Mouse (Mus musculus): ENCODE data around the gene Hist1h2bl.
"Not testable (repeated sequence)": the region's sequence is repeated elsewhere in the genome, so short reads cannot be mapped to it uniquely, and the experiment has no call there.

Hist1h2bl gene

DNA sequence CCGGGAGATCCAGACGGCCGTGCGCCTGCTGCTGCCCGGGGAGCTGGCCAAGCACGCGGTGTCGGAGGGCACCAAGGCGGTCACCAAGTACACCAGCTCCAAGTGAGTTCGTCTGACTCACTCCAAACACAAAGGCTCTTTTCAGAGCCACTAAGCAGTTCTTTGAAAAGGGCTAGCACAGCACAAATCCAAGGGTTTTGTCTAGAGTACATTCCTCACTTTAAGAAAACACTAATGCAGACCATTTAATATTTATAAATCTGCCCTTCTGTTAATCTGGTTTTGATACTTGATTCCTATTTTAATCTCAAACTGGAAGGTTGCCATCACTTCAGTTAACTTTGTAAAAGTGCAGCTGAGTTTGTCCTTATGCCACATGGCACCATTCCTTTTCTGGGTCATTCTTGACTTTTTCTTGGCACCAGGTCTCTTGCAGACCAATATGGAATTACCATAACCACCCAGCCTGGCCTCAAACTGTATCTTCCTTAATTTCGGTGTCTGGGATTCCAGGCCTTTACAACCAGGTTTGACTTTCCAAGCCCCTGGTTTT is 6.5 kb upstream of the Hist1h2bl start:
- no peak for DNase-seq (ENCODE audit: low spot score)

DNA sequence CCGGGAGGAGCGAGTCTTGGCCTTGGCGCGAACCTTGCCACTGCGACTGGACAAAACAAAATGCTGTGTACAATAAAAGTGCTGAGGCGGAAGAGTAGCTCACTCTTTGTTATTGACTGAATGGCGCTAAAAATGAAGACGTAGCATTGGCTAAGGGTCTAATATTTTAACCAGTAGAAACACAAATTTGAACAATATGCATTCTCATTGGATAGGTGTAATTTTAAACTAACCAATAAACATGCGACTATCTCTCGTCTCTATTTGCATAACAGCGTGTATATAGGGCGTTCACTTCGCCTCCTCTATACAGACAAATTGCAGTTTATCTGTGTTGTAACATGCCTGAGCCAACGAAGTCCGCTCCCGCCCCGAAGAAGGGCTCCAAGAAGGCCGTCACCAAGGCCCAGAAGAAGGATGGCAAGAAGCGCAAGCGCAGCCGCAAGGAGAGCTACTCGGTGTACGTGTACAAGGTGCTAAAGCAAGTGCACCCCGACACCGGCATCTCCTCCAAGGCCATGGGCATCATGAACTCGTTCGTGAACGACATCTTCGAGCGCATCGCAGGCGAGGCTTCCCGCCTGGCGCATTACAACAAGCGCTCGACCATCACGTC is 5.9 kb upstream of the Hist1h2bl start, which contains the start of gene Hist1h2bm:
TSS of gene Hist1h2bm (plus strand) at position 288 of the 616 bp plus-strand sequence.
- DNase-seq (ENCODE audit: low spot score): peak; percentile 67

DNA sequence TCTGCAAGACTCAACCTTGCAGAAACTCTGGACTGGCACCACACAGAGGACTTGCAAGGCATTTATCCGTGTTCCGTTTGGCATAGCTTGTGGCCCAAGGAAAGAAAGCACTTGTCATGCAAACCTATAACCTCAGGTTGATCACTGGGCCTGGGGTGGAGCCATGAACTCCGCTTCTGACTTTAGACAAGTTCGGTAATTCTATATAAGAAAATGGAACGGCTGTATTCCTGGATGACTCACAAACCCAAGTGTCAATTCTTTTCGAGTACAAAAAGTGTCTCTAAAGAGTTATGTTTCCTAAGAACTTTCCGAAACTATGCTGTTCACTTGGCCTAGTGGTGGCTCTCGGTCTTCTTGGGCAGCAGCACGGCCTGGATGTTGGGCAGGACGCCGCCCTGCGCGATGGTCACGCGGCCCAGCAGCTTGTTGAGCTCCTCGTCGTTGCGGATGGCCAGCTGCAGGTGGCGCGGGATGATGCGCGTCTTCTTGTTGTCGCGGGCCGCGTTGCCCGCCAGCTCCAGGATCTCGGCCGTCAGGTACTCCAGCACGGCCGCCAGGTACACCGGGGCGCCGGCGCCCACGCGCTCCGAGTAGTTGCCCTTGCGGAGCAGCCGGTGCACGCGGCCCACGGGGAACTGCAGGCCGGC is 5.3 kb upstream of the Hist1h2bl start:
- DNase-seq (ENCODE audit: low spot score): not testable (repeated sequence)

DNA sequence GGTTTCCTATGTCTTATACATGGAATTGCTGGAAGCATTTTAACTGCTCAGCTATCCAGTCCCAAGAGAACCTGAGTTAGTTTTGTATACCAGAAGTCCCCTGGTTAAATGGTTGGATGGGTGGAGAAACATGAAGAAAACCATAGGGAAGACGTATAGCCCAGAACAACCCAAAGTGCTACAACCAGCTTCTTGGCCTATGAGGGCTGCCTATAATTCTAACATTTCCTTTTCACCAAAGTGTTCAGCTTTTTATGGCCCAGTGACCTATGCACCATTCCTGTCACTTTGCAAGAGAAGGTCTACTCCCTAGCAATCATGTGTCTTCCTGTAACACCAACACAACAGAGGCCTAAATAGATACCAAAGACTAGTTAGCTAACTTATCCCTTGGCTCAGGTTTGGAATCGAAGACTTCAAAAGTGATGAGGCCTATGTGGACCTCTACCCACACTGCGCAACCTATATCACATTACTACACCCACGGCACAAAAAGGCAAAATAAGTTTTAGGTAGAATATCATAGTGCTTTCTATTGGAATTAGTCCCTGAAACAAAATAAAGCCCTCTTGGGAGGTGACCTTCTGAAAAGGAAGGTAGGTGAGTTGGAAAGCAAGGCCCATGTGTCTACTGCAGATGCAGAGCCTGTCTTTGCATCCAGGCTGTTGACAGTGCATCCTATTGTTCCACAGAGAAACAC is 2.6 kb upstream of the Hist1h2bl start:
- DNase-seq (ENCODE audit: low spot score): no peak

DNA sequence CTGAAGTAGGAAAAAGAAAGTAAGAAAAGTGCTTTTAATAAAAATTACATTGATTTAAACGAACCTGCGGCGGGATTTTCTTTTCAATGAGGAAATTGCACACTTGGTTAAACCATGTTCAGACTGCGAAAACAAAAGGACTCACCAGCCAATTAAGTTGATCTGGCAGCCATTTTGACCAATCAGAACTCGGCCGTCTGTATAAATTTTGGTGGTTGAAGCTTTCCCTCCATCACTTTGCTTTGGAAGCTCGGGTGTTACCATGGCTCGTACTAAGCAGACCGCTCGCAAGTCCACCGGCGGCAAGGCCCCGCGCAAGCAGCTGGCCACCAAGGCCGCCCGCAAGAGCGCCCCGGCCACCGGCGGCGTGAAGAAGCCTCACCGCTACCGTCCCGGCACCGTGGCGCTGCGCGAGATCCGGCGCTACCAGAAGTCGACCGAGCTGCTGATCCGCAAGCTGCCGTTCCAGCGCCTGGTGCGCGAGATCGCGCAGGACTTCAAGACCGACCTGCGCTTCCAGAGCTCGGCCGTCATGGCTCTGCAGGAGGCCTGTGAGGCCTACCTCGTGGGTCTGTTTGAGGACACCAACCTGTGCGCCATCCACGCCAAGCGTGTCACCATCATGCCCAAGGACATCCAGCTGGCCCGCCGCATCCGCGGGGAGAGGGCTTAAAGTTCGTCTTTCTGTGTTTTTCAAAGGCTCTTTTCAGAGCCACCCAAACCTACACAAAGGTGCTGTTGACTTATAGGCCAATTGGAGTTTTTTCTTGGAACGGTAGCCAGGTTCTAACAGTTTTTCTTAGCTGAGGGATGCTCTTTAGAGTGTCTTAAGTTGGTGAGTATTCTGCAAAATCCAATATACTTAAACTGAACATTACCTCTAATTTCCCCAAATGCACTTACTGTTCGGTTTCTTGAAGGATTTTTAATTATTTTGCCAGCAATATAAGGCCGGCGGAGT is 1.7 kb upstream of the Hist1h2bl start, which contains the start of gene Hist1h3h:
TSS of gene Hist1h3h (plus strand) at position 263 of the 961 bp plus-strand sequence.
- peak; percentile 81 for DNase-seq (ENCODE audit: low spot score)

DNA sequence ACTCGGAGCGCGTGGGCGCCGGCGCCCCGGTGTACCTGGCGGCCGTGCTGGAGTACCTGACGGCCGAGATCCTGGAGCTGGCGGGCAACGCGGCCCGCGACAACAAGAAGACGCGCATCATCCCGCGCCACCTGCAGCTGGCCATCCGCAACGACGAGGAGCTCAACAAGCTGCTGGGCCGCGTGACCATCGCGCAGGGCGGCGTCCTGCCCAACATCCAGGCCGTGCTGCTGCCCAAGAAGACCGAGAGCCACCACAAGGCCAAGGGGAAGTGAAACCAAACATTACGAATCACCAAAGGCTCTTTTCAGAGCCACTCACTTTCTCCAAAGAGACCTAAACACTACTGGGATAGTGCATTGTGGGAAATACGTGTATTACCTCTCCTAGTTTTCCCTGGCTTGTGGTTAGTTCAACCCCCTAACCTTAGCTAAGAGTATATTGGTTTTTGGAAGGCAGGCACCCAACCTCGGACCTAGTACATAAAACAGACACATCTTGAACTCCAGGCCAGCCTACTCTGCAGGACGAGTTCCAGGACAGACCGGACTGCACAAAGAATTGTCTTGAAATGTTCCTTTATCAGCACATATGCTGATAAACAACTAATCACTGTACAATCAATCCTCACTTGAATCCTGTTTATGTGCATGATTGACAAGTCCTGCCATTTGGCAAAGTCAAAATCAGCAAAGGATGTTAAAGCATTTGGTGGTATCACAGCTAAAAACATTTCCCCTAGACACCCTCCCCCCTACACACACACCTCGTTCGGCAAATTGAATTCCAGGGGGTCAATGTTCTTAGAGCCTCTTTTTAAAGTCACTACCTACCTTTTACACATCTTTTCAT is 823 bp upstream of the Hist1h2bl start:
- DNase-seq (ENCODE audit: low spot score): not testable (repeated sequence)

DNA sequence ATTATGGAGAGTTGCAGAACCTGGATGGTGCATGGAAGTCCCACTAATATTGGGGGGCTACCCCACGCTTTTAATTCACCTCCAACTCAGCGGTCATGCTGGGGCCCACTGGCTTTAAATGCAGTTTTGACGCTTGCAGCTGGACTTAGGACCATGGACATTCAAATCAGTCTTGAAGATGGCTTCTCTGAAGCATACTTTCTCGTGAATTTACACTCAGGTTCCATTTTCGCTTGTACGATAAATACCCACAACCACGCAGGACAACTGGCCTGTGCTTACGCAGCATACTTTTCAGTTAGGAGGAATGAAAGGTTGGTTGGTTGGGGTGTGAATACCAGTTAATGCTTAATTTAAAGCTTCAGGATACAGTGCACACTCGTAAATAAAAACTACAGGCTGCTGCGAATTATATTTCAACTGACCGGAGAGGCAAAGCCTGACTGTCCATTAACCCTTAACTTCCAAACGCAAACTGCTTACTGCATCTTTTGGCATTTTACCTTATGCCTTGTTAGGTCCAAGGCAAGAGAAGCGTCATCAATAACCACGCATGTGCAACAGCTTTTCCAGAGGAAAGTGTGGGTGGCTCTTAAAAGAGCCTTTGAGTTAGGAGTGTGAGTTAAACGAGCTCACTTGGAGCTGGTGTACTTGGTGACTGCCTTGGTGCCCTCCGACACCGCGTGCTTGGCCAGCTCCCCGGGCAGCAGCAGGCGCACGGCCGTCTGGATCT is 646 bp downstream of the Hist1h2bl start:
- no peak for DNase-seq (ENCODE audit: low spot score)

DNA sequence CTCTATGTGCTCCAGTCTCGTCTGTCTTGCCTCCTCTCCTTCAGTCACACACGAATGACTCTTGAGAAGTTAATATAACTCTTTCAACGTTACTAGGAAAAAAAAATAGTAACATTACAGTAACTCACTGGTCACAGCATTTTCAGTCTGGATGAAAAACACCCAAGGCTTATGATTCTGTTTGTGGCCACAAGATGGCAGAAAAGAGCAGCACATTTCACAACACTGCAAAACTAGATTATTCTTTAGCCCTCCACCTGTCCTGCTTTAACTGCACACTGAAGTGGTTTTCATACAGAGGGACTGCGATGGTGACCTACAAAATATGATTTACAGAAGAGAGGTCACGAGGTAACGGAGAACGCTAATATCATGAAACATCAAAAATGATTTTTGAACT is 1.2 kb downstream of the Hist1h2bl start:
- DNase-seq (ENCODE audit: low spot score): peak; percentile 55

DNA sequence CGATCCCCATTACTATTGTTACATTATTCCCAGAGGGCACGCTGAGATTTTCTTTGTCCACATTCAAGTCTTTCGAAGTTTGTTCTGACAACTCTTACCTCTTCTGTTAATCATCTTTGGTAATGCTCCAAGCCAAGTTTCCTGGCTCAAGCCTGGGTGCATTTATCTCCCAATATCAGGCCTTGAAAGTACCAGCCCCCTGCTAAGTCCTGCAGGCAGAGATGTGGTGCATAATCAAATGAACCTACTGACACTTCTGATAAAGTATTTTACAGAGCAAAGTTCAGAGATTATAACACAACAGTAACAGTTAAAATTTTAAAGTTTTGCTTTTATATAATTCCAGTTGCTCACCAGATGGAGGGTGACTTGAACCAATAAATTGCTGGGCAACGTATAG is 4.2 kb downstream of the Hist1h2bl start:
- no peak for DNase-seq (ENCODE audit: low spot score)

DNA sequence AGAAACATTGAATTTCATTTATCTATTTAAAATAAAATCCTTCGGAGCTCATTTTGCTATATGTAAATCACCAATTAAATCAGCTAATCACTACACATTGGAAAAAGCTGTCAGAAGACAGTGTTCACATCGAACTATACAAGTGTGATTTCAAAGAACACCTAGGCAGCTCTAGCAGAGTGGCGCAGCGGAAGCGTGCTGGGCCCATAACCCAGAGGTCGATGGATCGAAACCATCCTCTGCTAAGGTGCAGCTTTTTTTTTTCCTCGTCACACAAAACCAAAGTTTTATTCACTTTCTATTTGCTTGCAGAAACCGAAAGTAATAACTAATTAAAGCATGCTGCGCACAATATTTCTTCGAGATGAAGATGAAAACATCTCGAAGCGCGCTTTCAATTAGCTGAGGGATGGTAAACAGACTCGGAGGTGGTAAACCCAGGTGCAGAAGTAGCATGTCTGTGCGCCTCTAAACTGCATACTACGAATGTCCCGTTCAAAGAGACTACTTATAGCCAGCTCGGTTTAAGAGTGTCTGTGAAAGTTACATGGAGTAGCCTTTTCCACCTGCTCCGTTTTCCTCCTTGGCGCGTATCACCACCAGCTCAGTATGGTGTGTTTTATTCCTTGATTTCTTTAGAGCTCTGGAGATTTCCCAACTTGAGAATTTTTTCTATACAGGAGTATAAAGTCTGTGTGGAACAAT is 5.0 kb downstream of the Hist1h2bl start:
- DNase-seq (ENCODE audit: low spot score): peak; percentile 74

DNA sequence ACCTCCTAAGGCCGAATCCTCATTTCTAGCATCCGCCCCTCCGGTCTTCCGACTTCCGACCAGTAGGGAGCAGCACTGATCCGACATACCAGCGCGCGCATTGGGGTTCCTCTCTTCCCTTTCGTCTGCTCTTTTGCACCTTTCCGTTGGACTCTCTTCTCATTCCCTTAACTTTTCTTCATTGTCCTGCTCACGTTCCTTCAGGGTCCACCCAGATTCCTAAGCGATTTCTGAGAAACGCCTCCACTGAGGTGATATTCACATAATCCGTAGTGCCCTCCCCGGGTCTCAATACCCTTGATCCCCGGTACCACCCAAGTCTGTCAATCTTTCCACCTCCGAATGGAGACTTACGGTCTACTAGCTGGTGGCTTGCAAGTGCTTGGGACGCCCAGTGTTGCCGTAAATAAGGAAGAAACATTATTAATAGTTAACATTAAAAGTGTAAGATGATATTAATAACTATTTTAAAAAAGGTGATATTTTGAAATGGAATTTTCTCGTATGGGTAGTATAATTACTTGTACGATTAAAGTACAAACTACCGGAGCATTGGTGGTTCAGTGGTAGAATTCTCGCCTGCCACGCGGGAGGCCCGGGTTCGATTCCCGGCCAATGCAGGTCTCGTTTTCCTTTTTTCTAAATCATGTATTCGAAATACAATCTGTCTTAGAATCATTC is 5.8 kb downstream of the Hist1h2bl start:
- DNase-seq (ENCODE audit: low spot score): peak; percentile 91

DNA sequence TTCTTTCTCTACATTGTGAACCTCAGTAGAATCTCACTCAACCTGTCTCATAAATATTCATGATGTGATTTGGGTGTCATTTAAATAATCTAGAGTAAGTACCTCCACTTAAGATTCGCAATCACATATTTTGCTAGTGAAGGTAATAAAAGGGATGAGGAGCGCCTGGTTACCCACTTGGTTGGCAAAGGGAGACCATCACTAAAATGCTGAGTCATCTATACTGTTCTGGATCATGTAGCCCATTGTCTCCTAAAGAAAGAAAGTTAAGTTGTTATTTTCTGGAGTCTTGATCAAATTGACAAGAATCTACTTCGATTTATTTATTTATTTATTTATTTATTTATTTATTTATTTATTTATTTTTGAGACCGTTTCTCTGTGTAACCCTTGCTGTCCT is 9.3 kb downstream of the Hist1h2bl start:
- DNase-seq (ENCODE audit: low spot score): no peak

DNA sequence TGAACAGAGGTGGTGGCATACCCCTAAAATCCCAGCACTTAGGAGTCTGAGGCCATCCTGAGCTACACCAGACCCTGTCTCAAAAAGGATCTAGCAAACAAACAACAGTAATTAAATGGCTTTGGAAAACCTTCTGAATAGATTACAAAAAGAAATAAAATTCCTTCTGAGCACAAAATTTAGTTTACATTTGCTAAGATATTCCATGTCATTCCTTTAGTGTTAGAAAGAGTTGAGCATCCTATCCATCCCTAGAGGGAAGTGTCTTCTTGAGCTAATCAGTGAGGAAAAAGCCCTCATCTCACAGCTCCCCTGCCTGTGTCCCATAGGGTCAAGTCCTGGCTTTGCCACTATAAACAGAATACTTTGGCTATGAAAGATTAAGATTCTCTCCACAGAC is 18.1 kb downstream of the Hist1h2bl start, which contains the start of gene Olfr1359:
TSS of gene Olfr1359 (plus strand) at position 301 of the 400 bp plus-strand sequence.
- DNase-seq (ENCODE audit: low spot score): no peak

DNA sequence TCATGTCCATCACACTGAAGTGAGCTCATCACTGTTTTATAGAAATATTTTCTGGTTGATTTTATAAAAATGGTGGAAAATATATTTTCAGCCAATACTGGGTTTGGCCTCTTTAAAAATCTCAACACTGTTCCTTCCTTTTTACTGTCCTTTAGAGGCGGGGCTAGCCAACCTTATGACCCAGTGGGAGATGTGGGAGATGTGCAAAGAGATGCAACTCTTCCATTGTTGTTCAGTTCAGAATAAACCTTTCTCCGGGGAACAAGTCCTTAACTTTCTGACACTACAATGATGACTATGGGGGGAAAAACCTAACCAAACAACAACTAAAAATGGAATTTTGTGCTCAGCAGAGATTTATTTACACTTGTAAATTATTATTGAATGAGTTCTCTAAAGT is 38.6 kb downstream of the Hist1h2bl start, which contains the start of gene Olfr1360:
TSS of gene Olfr1360 (minus strand) at position 101 of the 400 bp plus-strand sequence.
- no peak for DNase-seq (ENCODE audit: low spot score)
